Mouse (Mus musculus): ENCODE data around the gene Pcare. TPM values are rescaled to one million over a fixed set of nuclear protein-coding genes. Genes with fewer than 3 reads are reported as not detected.
"Not testable (repeated sequence)": the region's sequence is repeated elsewhere in the genome, so short reads cannot be mapped to it uniquely, and the experiment has no call there.

Pcare gene
- polyA plus RNA-seq, 1 experiment from 2014 or later, result 0.04 TPM

DNA sequence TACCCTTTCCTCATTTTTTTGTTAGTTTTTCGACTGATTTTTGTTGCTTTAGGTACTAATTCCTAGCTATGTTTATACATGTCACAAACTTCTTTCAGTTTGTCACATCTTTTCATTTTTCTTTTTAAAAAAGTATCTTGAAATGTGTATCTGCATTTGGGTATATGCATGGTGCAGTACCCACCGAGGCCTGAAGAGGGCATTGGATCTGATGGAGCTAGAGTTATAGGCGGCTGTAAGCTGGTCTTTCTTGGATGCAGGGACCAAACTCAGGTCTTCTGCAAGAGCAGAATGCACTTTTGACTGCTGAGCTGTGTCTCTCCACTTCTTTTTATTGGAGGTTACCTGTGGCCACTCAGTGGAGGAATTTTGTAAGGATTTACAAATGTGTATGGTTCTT is 26.0 kb upstream of the Pcare start:
- no peaks in the 10 kb centered on the region for H3K36me3 ChIP-seq (ENCODE audit: insufficient read depth, low read length)
- ATAC-seq (ENCODE audit: low FRiP score, low TSS enrichment), result no peak
- H3K9ac ChIP-seq (replicated peaks; ENCODE audit: low read length), result no peak overlapping the region
- peaks cover 4% of the 10 kb centered on the region for H3K9me3 ChIP-seq (ENCODE audit: low read length)
- H3K27ac ChIP-seq (ENCODE audit: low read length), result no peak overlapping the region
- H3K27me3 ChIP-seq (ENCODE audit: insufficient read depth, low read length), result 0 out of 2 replicates have a peak, but pooled peaks cover 19% of the 10 kb centered on the region
- no peaks in the 10 kb centered on the region for H3K4me1 ChIP-seq (ENCODE audit: insufficient read depth, low read length)
- no peak overlapping the region for H3K4me3 ChIP-seq (ENCODE audit: low read length)
- no peak overlapping the region for H3K4me2 ChIP-seq (replicated peaks; ENCODE audit: low read depth, low read length)
- WGBS, result 78% methylated on average over 3 of the region's 3 CpGs

DNA sequence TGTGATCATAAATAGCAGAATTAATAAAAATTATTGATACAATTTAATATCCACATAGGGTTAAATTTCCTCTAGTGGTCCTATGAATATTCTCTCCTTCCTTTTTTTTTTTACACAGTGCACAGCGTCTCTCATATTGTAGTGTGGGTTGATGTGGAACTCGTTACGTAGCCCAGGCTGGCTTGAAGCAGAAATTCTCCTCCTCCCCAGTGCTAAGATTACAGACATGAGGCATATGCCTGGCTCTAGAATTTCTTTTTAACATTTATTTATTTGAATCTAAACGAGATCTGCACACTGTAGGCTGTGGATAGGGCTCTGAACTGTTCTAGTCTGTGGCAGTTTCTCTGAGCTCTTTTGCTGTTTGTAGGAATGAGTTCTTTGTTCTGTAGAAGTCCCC is 22.6 kb upstream of the Pcare start:
- Histone ChIP-seq H3K4me1 (ENCODE audit: insufficient read depth, low read length) (no peaks in the 10 kb centered on the region), H3K27me3 (ENCODE audit: insufficient read depth, low read length) (no peaks in the 10 kb centered on the region), H3K9ac (replicated peaks; ENCODE audit: low read length) (no peak overlapping the region), H3K4me2 (replicated peaks; ENCODE audit: low read depth, low read length) (no peak overlapping the region), H3K4me3 (ENCODE audit: low read length) (no peak overlapping the region), H3K27ac (ENCODE audit: low read length) (no peak overlapping the region), H3K36me3 (ENCODE audit: insufficient read depth, low read length) (no peaks in the 10 kb centered on the region), H3K9me3 (ENCODE audit: low read length) (peaks cover 4% of the 10 kb centered on the region)
- WGBS, result 73% methylated on average over 4 of the region's 4 CpGs
- ATAC-seq (ENCODE audit: low FRiP score, low TSS enrichment), result no peak

DNA sequence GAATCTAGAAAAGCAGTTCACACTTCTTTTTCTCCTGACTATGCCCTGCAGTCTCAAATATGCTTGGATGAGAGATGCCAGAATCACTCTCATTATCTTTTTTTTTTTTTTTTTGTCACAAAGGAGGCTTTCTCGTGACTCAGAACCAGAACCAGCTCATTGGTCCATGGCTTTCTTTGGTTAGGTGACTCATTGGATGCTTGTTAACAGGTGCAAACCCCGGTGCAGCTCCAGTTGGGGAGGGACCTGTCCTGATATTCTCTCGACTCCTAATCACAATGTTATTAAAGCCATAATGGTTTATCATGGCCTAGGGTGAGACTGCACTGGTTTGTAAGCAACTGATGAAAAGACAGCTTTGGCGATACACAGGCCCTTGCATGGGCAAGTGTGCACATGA is 21.5 kb upstream of the Pcare start:
- Histone ChIP-seq H3K4me2 (replicated peaks; ENCODE audit: low read depth, low read length) (no peak overlapping the region), H3K4me3 (ENCODE audit: low read length) (no peak overlapping the region), H3K9me3 (ENCODE audit: low read length) (peaks cover 4% of the 10 kb centered on the region), H3K27ac (ENCODE audit: low read length) (no peak overlapping the region), H3K27me3 (ENCODE audit: insufficient read depth, low read length) (no peaks in the 10 kb centered on the region), H3K4me1 (ENCODE audit: insufficient read depth, low read length) (no peaks in the 10 kb centered on the region), H3K9ac (replicated peaks; ENCODE audit: low read length) (no peak overlapping the region), H3K36me3 (ENCODE audit: insufficient read depth, low read length) (no peaks in the 10 kb centered on the region)
- ATAC-seq (ENCODE audit: low FRiP score, low TSS enrichment), result no peak
- 70% methylated on average over 4 of the region's 4 CpGs for WGBS

DNA sequence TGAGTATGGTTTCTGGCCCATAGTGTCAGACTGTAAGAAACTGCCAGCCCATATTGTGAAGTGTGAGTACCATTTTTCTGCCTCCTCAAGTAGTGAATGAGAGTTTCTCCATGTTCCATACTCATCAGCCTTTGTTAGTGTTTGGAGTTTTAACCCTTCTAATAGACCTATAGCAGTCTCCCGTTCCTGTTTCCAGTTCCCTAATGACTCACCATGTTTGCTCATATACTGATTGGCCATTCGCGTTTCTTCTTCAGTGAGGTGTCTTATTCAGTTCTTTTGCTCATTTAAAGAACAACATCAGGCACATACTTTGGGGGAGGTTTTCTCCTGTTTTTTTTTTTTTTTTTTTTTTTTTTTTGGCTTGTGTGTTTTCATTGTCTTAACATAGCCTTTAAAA is 18.0 kb upstream of the Pcare start:
- no peak overlapping the region for H3K4me2 ChIP-seq (replicated peaks; ENCODE audit: low read depth, low read length)
- ATAC-seq (ENCODE audit: low FRiP score, low TSS enrichment), result no peak
- no peaks in the 10 kb centered on the region for H3K36me3 ChIP-seq (ENCODE audit: insufficient read depth, low read length)
- no peak overlapping the region for H3K9ac ChIP-seq (replicated peaks; ENCODE audit: low read length)
- no peak overlapping the region for H3K4me3 ChIP-seq (ENCODE audit: low read length)
- H3K9me3 ChIP-seq (ENCODE audit: low read length), result no peaks in the 10 kb centered on the region
- no peak overlapping the region for H3K27ac ChIP-seq (ENCODE audit: low read length)
- no peaks in the 10 kb centered on the region for H3K27me3 ChIP-seq (ENCODE audit: insufficient read depth, low read length)
- WGBS, result 90% methylated on average over 3 of the region's 3 CpGs
- H3K4me1 ChIP-seq (ENCODE audit: insufficient read depth, low read length), result no peaks in the 10 kb centered on the region

DNA sequence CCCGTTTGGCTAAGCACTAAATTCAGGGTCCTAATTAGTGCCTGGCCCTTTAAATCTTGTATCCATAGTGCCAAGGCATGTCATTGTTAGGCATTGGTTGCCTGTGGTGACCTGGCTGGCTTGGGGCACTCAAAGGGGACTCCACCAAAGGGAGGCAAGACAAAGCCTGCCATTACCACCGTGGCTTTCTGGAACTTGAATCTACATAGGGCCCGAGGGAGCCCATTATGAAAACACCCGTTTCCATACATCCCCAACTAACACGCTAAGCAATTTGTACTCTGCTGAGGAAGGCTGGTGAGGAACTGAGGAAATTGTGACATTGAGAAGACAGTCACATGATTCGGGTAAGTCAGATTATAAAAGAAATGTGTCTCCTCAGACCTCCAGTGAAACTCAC is 16.9 kb upstream of the Pcare start:
- Histone ChIP-seq H3K27ac (ENCODE audit: low read length) (no peak overlapping the region), H3K4me2 (replicated peaks; ENCODE audit: low read depth, low read length) (no peak overlapping the region), H3K36me3 (ENCODE audit: insufficient read depth, low read length) (no peaks in the 10 kb centered on the region), H3K9me3 (ENCODE audit: low read length) (no peaks in the 10 kb centered on the region), H3K9ac (replicated peaks; ENCODE audit: low read length) (no peak overlapping the region), H3K27me3 (ENCODE audit: insufficient read depth, low read length) (no peaks in the 10 kb centered on the region), H3K4me1 (ENCODE audit: insufficient read depth, low read length) (no peaks in the 10 kb centered on the region), H3K4me3 (ENCODE audit: low read length) (no peak overlapping the region)
- no peak for ATAC-seq (ENCODE audit: low FRiP score, low TSS enrichment)
- WGBS, result 41% methylated on average over 6 of the region's 6 CpGs

DNA sequence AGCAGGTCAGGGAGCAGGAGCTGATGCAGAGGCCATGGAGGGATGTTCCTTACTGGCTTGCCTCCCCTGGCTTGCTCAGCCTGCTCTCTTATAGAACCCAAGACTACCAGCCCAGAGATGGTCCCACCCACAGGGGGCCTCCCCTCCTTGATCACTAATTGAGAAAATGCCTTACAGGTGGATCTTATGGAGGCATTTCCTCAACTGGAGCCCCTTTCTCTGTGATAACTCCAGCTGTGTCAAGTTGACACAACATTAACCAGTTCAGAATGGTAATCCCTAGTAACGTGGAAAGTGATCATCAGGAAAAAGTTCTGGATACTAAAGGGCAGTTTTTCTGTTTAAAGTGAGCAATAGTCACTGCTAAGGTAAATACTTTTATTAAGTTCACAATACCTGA is 15.5 kb upstream of the Pcare start, which contains the start of gene Clip4:
Clip4 (plus strand) TSS at position 301 of the 400 bp plus-strand sequence.
- not testable (repeated sequence) for H3K4me3 ChIP-seq (ENCODE audit: low read length); H3K9ac ChIP-seq (replicated peaks; ENCODE audit: low read length); H3K36me3 ChIP-seq (ENCODE audit: insufficient read depth, low read length); ATAC-seq (ENCODE audit: low FRiP score, low TSS enrichment); H3K27ac ChIP-seq (ENCODE audit: low read length); H3K9me3 ChIP-seq (ENCODE audit: low read length); H3K4me1 ChIP-seq (ENCODE audit: insufficient read depth, low read length); H3K4me2 ChIP-seq (replicated peaks; ENCODE audit: low read depth, low read length); H3K27me3 ChIP-seq (ENCODE audit: insufficient read depth, low read length)
- 89% methylated on average over 1 of the region's 1 CpGs for WGBS

DNA sequence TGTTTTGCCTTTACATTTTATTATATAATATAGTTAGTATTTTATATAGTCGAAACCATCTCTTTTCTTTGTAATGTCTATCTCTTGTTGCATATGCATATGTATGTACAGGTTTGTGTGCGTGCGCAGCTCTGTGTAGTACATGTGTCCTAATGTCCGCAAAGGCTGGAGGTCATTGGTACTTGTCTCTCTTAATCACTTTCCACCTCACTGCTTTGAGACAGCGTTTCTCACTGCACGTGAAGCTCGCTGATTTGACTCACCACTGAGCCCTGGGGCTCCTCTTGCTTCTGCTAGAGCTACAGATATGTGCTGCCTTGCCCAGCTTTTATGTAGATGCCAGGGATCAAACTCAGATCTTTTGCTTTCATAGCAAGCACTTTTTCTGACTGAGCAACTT is 7.8 kb upstream of the Pcare start:
- no peak overlapping the region for H3K4me2 ChIP-seq (replicated peaks; ENCODE audit: low read depth, low read length)
- no peak overlapping the region for H3K9ac ChIP-seq (replicated peaks; ENCODE audit: low read length)
- H3K27ac ChIP-seq (ENCODE audit: low read length), result no peak overlapping the region
- whole genome bisulfite sequencing, result 67% methylated on average over 7 of the region's 7 CpGs
- H3K9me3 ChIP-seq (ENCODE audit: low read length), result no peaks in the 10 kb centered on the region
- H3K4me3 ChIP-seq (ENCODE audit: low read length), result no peak overlapping the region
- H3K36me3 ChIP-seq (ENCODE audit: insufficient read depth, low read length), result no peaks in the 10 kb centered on the region
- H3K4me1 ChIP-seq (ENCODE audit: insufficient read depth, low read length), result no peaks in the 10 kb centered on the region
- no peak for ATAC-seq (ENCODE audit: low FRiP score, low TSS enrichment)
- no peaks in the 10 kb centered on the region for H3K27me3 ChIP-seq (ENCODE audit: insufficient read depth, low read length)

DNA sequence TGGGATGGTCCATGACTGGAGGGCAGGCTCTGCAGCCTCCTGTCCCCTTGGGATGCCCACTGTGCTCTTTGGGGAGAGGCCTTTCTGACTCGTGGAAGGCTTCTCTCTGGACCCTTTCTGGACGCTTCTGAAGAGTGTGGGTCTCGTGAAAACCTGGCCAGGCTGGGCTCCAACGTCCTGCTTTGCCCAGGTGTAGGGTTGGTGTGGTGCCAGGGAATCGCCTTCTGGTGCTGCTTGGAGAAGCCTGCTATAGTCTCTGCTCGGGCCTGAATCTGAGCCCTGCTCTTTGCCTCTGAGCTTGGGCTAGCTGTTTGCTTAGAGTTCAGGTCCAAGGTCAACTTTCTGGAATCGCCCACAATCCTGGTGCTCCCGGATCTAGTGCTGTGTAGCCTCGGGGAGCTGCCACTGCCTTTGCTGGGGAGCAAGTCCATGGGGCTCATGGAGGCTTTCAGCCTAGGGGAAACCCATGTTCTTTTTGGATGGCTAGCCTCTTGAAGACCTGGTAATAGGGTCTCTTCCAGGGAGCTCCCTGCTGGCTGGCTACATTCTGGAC is 3.0 kb downstream of the Pcare start:
- no peaks in the 10 kb centered on the region for H3K27me3 ChIP-seq (ENCODE audit: insufficient read depth, low read length)

DNA sequence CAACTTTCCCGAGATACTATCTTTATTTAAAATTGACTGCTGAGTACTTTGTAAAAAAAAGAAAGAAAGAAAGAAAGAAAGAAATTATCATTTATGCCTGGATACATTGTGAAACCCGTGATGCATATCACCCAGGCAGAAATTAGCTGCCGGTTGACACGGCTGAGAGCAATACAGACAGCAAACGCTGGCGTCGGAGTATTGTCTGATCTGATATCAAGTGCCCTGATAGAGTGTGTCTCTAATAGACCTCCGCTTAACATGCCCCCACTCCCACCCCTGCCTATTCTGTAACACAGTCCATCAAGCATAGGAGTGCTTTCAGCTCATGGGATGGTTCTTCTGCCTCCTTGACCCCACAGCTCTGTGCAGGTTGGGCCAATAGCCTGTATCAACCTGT is 5.1 kb downstream of the Pcare start:
- H3K4me2 ChIP-seq (replicated peaks; ENCODE audit: low read depth, low read length), result no peak overlapping the region
- WGBS, result 40% methylated on average over 8 of the region's 8 CpGs
- no peaks in the 10 kb centered on the region for H3K9me3 ChIP-seq (ENCODE audit: low read length)
- H3K27me3 ChIP-seq (ENCODE audit: insufficient read depth, low read length), result no peaks in the 10 kb centered on the region
- H3K9ac ChIP-seq (replicated peaks; ENCODE audit: low read length), result no peak overlapping the region
- no peaks in the 10 kb centered on the region for H3K36me3 ChIP-seq (ENCODE audit: insufficient read depth, low read length)
- ATAC-seq (ENCODE audit: low FRiP score, low TSS enrichment), result no peak
- H3K4me1 ChIP-seq (ENCODE audit: insufficient read depth, low read length), result peaks cover 4% of the 10 kb centered on the region; the same call in 1 of the 2 replicates
- H3K4me3 ChIP-seq (ENCODE audit: low read length), result no peak overlapping the region
- H3K27ac ChIP-seq (ENCODE audit: low read length), result no peak overlapping the region

More for the DNA sequence above, 3.0 kb downstream of the Pcare start:
- no peak overlapping the region for H3K4me2 ChIP-seq (replicated peaks; ENCODE audit: low read depth, low read length)
- no peaks in the 10 kb centered on the region for H3K36me3 ChIP-seq (ENCODE audit: insufficient read depth, low read length)
- no peak overlapping the region for H3K9ac ChIP-seq (replicated peaks; ENCODE audit: low read length)
- ATAC-seq (ENCODE audit: low FRiP score, low TSS enrichment), result no peak
- WGBS, result 77% methylated on average over 9 of the region's 9 CpGs
- H3K4me3 ChIP-seq (ENCODE audit: low read length), result no peak overlapping the region
- peaks cover 4% of the 10 kb centered on the region; the same call in 1 of the 2 replicates for H3K4me1 ChIP-seq (ENCODE audit: insufficient read depth, low read length)
- no peak overlapping the region for H3K27ac ChIP-seq (ENCODE audit: low read length)
- H3K9me3 ChIP-seq (ENCODE audit: low read length), result no peaks in the 10 kb centered on the region

DNA sequence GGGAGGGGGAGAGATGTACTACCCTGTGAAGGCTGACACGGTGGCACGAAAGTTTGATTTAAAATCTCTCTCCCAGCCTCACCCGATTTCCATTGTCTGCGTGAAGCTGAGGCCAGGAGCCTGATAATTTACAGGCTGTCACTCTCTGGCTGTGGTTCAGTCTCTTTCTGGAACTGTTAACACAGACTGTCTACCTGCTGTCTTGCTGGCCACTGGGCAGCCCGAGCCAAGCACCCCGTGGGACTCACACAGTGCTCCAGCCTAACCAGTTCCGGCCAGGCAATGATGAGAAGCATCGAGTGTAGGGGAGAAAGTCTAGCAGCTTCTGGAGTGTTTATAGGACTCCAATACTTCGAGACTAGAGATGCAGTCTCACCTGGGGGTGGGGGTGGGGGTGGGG is 6.6 kb downstream of the Pcare start:
- 41% methylated on average over 9 of the region's 9 CpGs for WGBS
- no peaks in the 10 kb centered on the region for H3K36me3 ChIP-seq (ENCODE audit: insufficient read depth, low read length)
- no peak overlapping the region for H3K4me3 ChIP-seq (ENCODE audit: low read length)
- no peak overlapping the region for H3K9ac ChIP-seq (replicated peaks; ENCODE audit: low read length)
- ATAC-seq (ENCODE audit: low FRiP score, low TSS enrichment), result no peak
- H3K27me3 ChIP-seq (ENCODE audit: insufficient read depth, low read length), result no peaks in the 10 kb centered on the region
- H3K27ac ChIP-seq (ENCODE audit: low read length), result no peak overlapping the region
- peaks cover 4% of the 10 kb centered on the region; the same call in 1 of the 2 replicates for H3K4me1 ChIP-seq (ENCODE audit: insufficient read depth, low read length)
- H3K9me3 ChIP-seq (ENCODE audit: low read length), result no peaks in the 10 kb centered on the region
- H3K4me2 ChIP-seq (replicated peaks; ENCODE audit: low read depth, low read length), result no peak overlapping the region

Data from kidney, embryonic 16.5 days (tissue).